Mouse (Mus musculus) CH12.LX (cell line): ENCODE measurements around the gene Dppa1. TPM values are rescaled to one million over a fixed set of nuclear protein-coding genes. Genes with fewer than 3 reads are reported as not detected.

Experiments used
- DNase-seq: peaks from one replicate; pipeline ENCODE4 v3.0.0-alpha.2; 2013; ENCODE audit errors: extremely low read depth
- H3K27ac ChIP-seq: 2 replicates; pipeline ENCODE4 v1.5.1; 2012; ENCODE audit warnings: low read depth, mild to moderate bottlenecking, control low read depth, moderate library complexity; ENCODE audit not compliant: insufficient read depth
- H3K27me3 ChIP-seq: replicated peaks from 2 replicates; pipeline ENCODE3; 2012; ENCODE audit warnings: inconsistent platforms
- H3K36me3 ChIP-seq, 2 experiments: replicated peaks in 1 of 2; 2 replicates each; pipeline versions ENCODE3 to v1.6.1; 2012; ENCODE audit warnings: inconsistent platforms in 1 of 2, low read length in 1 of 2, mild to moderate bottlenecking in 1 of 2, mixed read lengths in 1 of 2, moderate library complexity in 1 of 2; ENCODE audit not compliant: control insufficient read depth in 1 of 2, insufficient read depth in 1 of 2
- H3K4me1 ChIP-seq, 2 experiments: 2 replicates each; pipeline ENCODE4 v1.6.1; 2012; ENCODE audit warnings: inconsistent platforms in 1 of 2, moderate library complexity in 1 of 2; ENCODE audit not compliant: insufficient read depth in 2 of 2, control insufficient read depth in 1 of 2
- H3K4me2 ChIP-seq: 2 replicates; pipeline ENCODE4 v1.6.1; 2012; ENCODE audit warnings: low read depth, mild to moderate bottlenecking, control low read depth; ENCODE audit not compliant: poor library complexity, insufficient read depth, severe bottlenecking
- H3K4me3 ChIP-seq, 3 experiments: fragments of 150-350 bp in 1 of 3; sonication (generic) in 1 of 3; replicated peaks in 1 of 3; 2 replicates each; pipeline versions ENCODE3 to v1.5.1; 2011 to 2012; ENCODE audit warnings: low read depth in 2 of 3, low read length in 2 of 3, mild to moderate bottlenecking in 2 of 3, moderate library complexity in 2 of 3, control low read depth in 1 of 3, improper control_type of control experiment in 1 of 3, inconsistent platforms in 1 of 3, mixed read lengths in 1 of 3; ENCODE audit not compliant: poor library complexity in 1 of 3
- H3K79me2 ChIP-seq: replicated peaks from 2 replicates; pipeline ENCODE4 v1.6.1; 2012; ENCODE audit warnings: mild to moderate bottlenecking, moderate library complexity; ENCODE audit not compliant: control insufficient read depth, poor library complexity, insufficient read depth, severe bottlenecking; ENCODE audit errors: extremely low read depth
- H3K9ac ChIP-seq: 2 replicates; pipeline ENCODE4 v1.6.1; 2012; ENCODE audit warnings: low read depth, mild to moderate bottlenecking, control low read depth, moderate library complexity; ENCODE audit not compliant: insufficient read depth
- H3K9me3 ChIP-seq: replicated peaks from 2 replicates; pipeline ENCODE3; 2012; ENCODE audit warnings: low read length, inconsistent platforms, mixed read lengths
- CHD1 ChIP-seq: IDR thresholded peaks from 2 replicates; pipeline ENCODE4 v1.6.1; 2012; ENCODE audit warnings: low read depth, low read length, improper control_type of control experiment, inconsistent platforms
- CTCF ChIP-seq, 2 experiments: IDR thresholded peaks in 1 of 2; conservative IDR thresholded peaks in 1 of 2; 2 replicates each; pipeline ENCODE4 v1.5.1; 2011 to 2012; ENCODE audit warnings: low read depth in 2 of 2, low read length in 2 of 2, improper control_type of control experiment in 1 of 2, inconsistent platforms in 1 of 2, mild to moderate bottlenecking in 1 of 2, moderate library complexity in 1 of 2
- E2F4 ChIP-seq: IDR thresholded peaks from 2 replicates; pipeline ENCODE4 v1.6.1; 2011; ENCODE audit warnings: low read depth, low read length, improper control_type of control experiment; ENCODE audit not compliant: insufficient replicate concordance
- ETS1 ChIP-seq: conservative IDR thresholded peaks from 2 replicates; pipeline ENCODE4 v1.6.1; 2012; ENCODE audit warnings: low read depth, mild to moderate bottlenecking, inconsistent platforms, low read length, improper control_type of control experiment, moderate library complexity
- HCFC1 ChIP-seq: IDR thresholded peaks from 2 replicates; pipeline ENCODE4 v1.6.1; 2012; ENCODE audit warnings: low read depth, mild to moderate bottlenecking, inconsistent platforms, low read length, improper control_type of control experiment
- IRF4 ChIP-seq: IDR thresholded peaks from 2 replicates; pipeline ENCODE4 v1.6.1; 2014; ENCODE audit warnings: low read depth, mild to moderate bottlenecking, inconsistent platforms, low read length, improper control_type of control experiment
- JUN ChIP-seq: IDR thresholded peaks from 2 replicates; pipeline ENCODE4 v1.6.1; 2011; ENCODE audit warnings: low read depth, mild to moderate bottlenecking, low read length, improper control_type of control experiment, moderate library complexity; ENCODE audit not compliant: insufficient read depth
- MAFK ChIP-seq: IDR thresholded peaks from 2 replicates; pipeline ENCODE4 v1.6.1; 2011; ENCODE audit warnings: low read length, improper control_type of control experiment; ENCODE audit not compliant: insufficient replicate concordance
- MAX ChIP-seq: IDR thresholded peaks from 2 replicates; pipeline ENCODE4 v1.6.1; 2011; ENCODE audit warnings: low read length, improper control_type of control experiment
- MEF2A ChIP-seq: IDR thresholded peaks from 2 replicates; pipeline ENCODE4 v1.6.1; 2014; ENCODE audit warnings: low read depth, mild to moderate bottlenecking, inconsistent platforms, low read length, improper control_type of control experiment, borderline replicate concordance
- MYC ChIP-seq: IDR thresholded peaks from 2 replicates; pipeline ENCODE4 v1.6.1; 2011; ENCODE audit warnings: low read depth, mild to moderate bottlenecking, improper control_type of control experiment, low read length
- NRF1 ChIP-seq: IDR thresholded peaks from 2 replicates; pipeline ENCODE4 v1.6.1; 2014; ENCODE audit warnings: low read depth, mild to moderate bottlenecking, inconsistent platforms, low read length, improper control_type of control experiment, moderate library complexity
- PAX5 ChIP-seq: IDR thresholded peaks from 2 replicates; pipeline ENCODE4 v1.6.1; 2012; ENCODE audit warnings: low read length, inconsistent platforms, mixed read lengths
- POLR2AphosphoS2 ChIP-seq: IDR thresholded peaks from 2 replicates; pipeline ENCODE4 v1.6.1; 2011; ENCODE audit warnings: low read depth, low read length, improper control_type of control experiment
- RCOR1 ChIP-seq: conservative IDR thresholded peaks from 2 replicates; pipeline ENCODE4 v1.6.1; 2012; ENCODE audit warnings: low read depth, mild to moderate bottlenecking, inconsistent platforms, low read length, improper control_type of control experiment
- SIN3A ChIP-seq: IDR thresholded peaks from 2 replicates; pipeline ENCODE4 v1.6.1; 2012; ENCODE audit warnings: low read length, improper control_type of control experiment, inconsistent platforms
- SMC3 ChIP-seq: IDR thresholded peaks from 2 replicates; pipeline ENCODE4 v1.6.1; 2011; ENCODE audit warnings: low read depth, low read length, improper control_type of control experiment
- USF1 ChIP-seq: IDR thresholded peaks from 2 replicates; pipeline ENCODE4 v1.6.1; 2014; ENCODE audit warnings: low read depth, mild to moderate bottlenecking, inconsistent platforms, low read length, improper control_type of control experiment
- USF2 ChIP-seq: conservative IDR thresholded peaks from 2 replicates; pipeline ENCODE4 v1.6.1; 2011; ENCODE audit warnings: low read depth, low read length, improper control_type of control experiment
- ZC3H11A ChIP-seq: IDR thresholded peaks from 2 replicates; pipeline ENCODE4 v1.6.1; 2012; ENCODE audit warnings: low read depth, mild to moderate bottlenecking, inconsistent platforms, low read length, improper control_type of control experiment
- dilution Hi-C: fragments of 300-500 bp; cut with MboI; formaldehyde crosslinking; loops from 2 replicates; pipeline ENCODE4 v1.14.3; 2020; ENCODE audit warnings: low sequenced_read_pairs; ENCODE audit not compliant: extremely low pct_unique_long_range_greater_than_20kb, extremely low pct_ligation_motif_present
- in situ Hi-C: fragments of 300-500 bp; cut with MboI; formaldehyde crosslinking; loops from 3 replicates; pipeline ENCODE4 v1.14.3; 2019; ENCODE audit warnings: low sequenced_read_pairs, low pct_ligation_motif_present, low pct_unique_long_range_greater_than_20kb, mixed read lengths
- polyA plus RNA-seq: library from polyadenylated mRNA; unstranded; fragments of >175 nt; gene quantifications from 2 replicates; pipeline ENCODE4 v1.2.1, GENCODE M21; 2012; ENCODE audit warnings: low read depth; ENCODE audit not compliant: insufficient read length
- total RNA-seq, 2 experiments: library from RNA; depleted of rRNA; stranded (reverse); fragments of 300-350 nt in 1 of 2; fragments of >200 nt in 1 of 2; gene quantifications; 2 replicates each; pipeline ENCODE4 v1.2.3; 2012 to 2014

Gene Dppa1
- total and polyA plus RNA-seq, 3 experiments = not detected

- peaks cover 0 to 5% of the 10 kb centered on the region in 2 experiments; a peak in 1 of 4 replicates for H3K4me1 ChIP-seq
- dilution Hi-C loops (no loop called here), in situ Hi-C loops (no loop called here)
- DNase-seq = no peak
- TF ChIP-seq SMC3 (no peak), RCOR1 (no peak), ZC3H11A (no peak), ETS1 (no peak), SIN3A (no peak), MAX (no peak), CHD1 (no peak), USF2 (no peak)
- no peaks in the 10 kb centered on the region for H3K36me3 ChIP-seq
- no peak overlapping the region for H3K9ac ChIP-seq
- no peaks in the 10 kb centered on the region for H3K27me3 ChIP-seq
- no peaks in the 10 kb centered on the region for H3K79me2 ChIP-seq
- no peaks in the 10 kb centered on the region for H3K9me3 ChIP-seq
- no peak overlapping the region for H3K4me3 ChIP-seq
- no peak overlapping the region for H3K27ac ChIP-seq
- no peak overlapping the region for H3K4me2 ChIP-seq
Measured at GRCm38 (mm10) chr11:46580428-46580827, 48.6 kb downstream of the Dppa1 start.

GRCm38 (mm10) chr11:46578771-46579281 lies 50.2 kb downstream of the Dppa1 start:
- H3K9ac ChIP-seq = no peak overlapping the region
- dilution Hi-C loops (no loop called here), in situ Hi-C loops (no loop called here)
- no peak for DNase-seq
- H3K79me2 ChIP-seq = no peaks in the 10 kb centered on the region
- peaks cover 0 to 5% of the 10 kb centered on the region in 2 experiments; a peak in 1 of 4 replicates for H3K4me1 ChIP-seq
- H3K27ac ChIP-seq = no peak overlapping the region
- no peaks in the 10 kb centered on the region for H3K27me3 ChIP-seq
- H3K9me3 ChIP-seq = no peaks in the 10 kb centered on the region
- TF ChIP-seq USF2 = no peak
- no peak overlapping the region for H3K4me3 ChIP-seq
- no peak overlapping the region for H3K4me2 ChIP-seq
- H3K36me3 ChIP-seq = no peaks in the 10 kb centered on the region

GRCm38 (mm10) chr11:46571327-46571726 lies 57.7 kb downstream of the Dppa1 start, which contains the start of gene BC053393:
Gene BC053393, plus strand, starts transcription at chr11:46571536.
- TF ChIP-seq USF2 (no peak), E2F4 (no peak), CTCF (conservative IDR thresholded peaks at IDR 0.05 in 1 of 2, IDR thresholded peaks at IDR 0.05 in 1 of 2; ENCODE audit: low read depth in 2 of 2, low read length in 2 of 2) (no peak), NRF1 (no peak), ETS1 (no peak), USF1 (no peak), MAFK (no peak), MEF2A (no peak), JUN (no peak), PAX5 (no peak), POLR2AphosphoS2 (no peak), HCFC1 (no peak), IRF4 (no peak), MYC (no peak)
- TF ChIP-seq, all 38 proteins: peak for 0
- DNase-seq = no peak
- no peaks in the 10 kb centered on the region for H3K36me3 ChIP-seq
- H3K4me1 ChIP-seq = peaks cover 0 to 10% of the 10 kb centered on the region in 2 experiments; a peak in 1 of 4 replicates
- H3K4me2 ChIP-seq = no peak within 1 kb of the TSS
- no peak within 1 kb of the TSS for H3K9ac ChIP-seq
- in situ Hi-C loops = no loop called here
- H3K27ac ChIP-seq = no peak within 1 kb of the TSS
- dilution Hi-C loops = no loop called here
- no peaks in the 10 kb centered on the region for H3K9me3 ChIP-seq
- no peaks in the 10 kb centered on the region for H3K27me3 ChIP-seq
- H3K79me2 ChIP-seq = no peaks in the 10 kb centered on the region
- H3K4me3 ChIP-seq = no peak within 1 kb of the TSS
